Mouse (Mus musculus): ENCODE measurements at regions not wholly inside any gene's neighbourhood (a gene's known extent, or its start where the extent isn't known, plus 50 kb on each side); places are given as distances from the start of the nearest gene placed in this dataset.

- no peak for DNase-seq (ENCODE audit: low read depth, low spot score)
- no peaks in the 10 kb centered on the region for H3K36me3 ChIP-seq (ENCODE audit: control insufficient read depth, insufficient read depth, low read length, poor library complexity, severe bottlenecking)
- no peaks in the 10 kb centered on the region for H3K27me3 ChIP-seq (ENCODE audit: control insufficient read depth, insufficient read depth, low read length, poor library complexity, severe bottlenecking)
These were observed 146.0 kb upstream of the Spred2 start for GRCm38 (mm10) chr11:19778191-19778590.

GRCm38 (mm10) chr11:19785110-19785509, 139.1 kb upstream of the Spred2 start:
- Histone ChIP-seq H3K27me3 (ENCODE audit: control insufficient read depth, insufficient read depth, low read length, poor library complexity, severe bottlenecking) (no peaks in the 10 kb centered on the region; the same call in 1 of the 2 replicates), H3K36me3 (ENCODE audit: control insufficient read depth, insufficient read depth, low read length, poor library complexity, severe bottlenecking) (no peaks in the 10 kb centered on the region)
- DNase-seq (ENCODE audit: low read depth, low spot score) = no peak

GRCm38 (mm10) chr11:19796950-19797670, 127.1 kb upstream of the Spred2 start:
- Histone ChIP-seq H3K27me3 (ENCODE audit: control insufficient read depth, insufficient read depth, low read length, poor library complexity, severe bottlenecking) (no peaks in the 10 kb centered on the region), H3K36me3 (ENCODE audit: control insufficient read depth, insufficient read depth, low read length, poor library complexity, severe bottlenecking) (no peaks in the 10 kb centered on the region)
- DNase-seq (ENCODE audit: low read depth, low spot score) = no peak

GRCm38 (mm10) chr11:19809359-19809758, 114.8 kb upstream of the Spred2 start:
- Histone ChIP-seq H3K27me3 (ENCODE audit: control insufficient read depth, insufficient read depth, low read length, poor library complexity, severe bottlenecking) (no peaks in the 10 kb centered on the region), H3K36me3 (ENCODE audit: control insufficient read depth, insufficient read depth, low read length, poor library complexity, severe bottlenecking) (no peaks in the 10 kb centered on the region)
- no peak for DNase-seq (ENCODE audit: low read depth, low spot score)

GRCm38 (mm10) chr11:19811271-19811991, 112.7 kb upstream of the Spred2 start:
- Histone ChIP-seq H3K27me3 (ENCODE audit: control insufficient read depth, insufficient read depth, low read length, poor library complexity, severe bottlenecking) (no peaks in the 10 kb centered on the region), H3K36me3 (ENCODE audit: control insufficient read depth, insufficient read depth, low read length, poor library complexity, severe bottlenecking) (no peaks in the 10 kb centered on the region)
- no peak for DNase-seq (ENCODE audit: low read depth, low spot score)

GRCm38 (mm10) chr11:19811992-19812690, 112.0 kb upstream of the Spred2 start:
- Histone ChIP-seq H3K36me3 (ENCODE audit: control insufficient read depth, insufficient read depth, low read length, poor library complexity, severe bottlenecking) (no peaks in the 10 kb centered on the region), H3K27me3 (ENCODE audit: control insufficient read depth, insufficient read depth, low read length, poor library complexity, severe bottlenecking) (no peaks in the 10 kb centered on the region)
- DNase-seq (ENCODE audit: low read depth, low spot score) = no peak

GRCm38 (mm10) chr11:19813549-19813948, 110.6 kb upstream of the Spred2 start:
- Histone ChIP-seq H3K27me3 (ENCODE audit: control insufficient read depth, insufficient read depth, low read length, poor library complexity, severe bottlenecking) (no peaks in the 10 kb centered on the region), H3K36me3 (ENCODE audit: control insufficient read depth, insufficient read depth, low read length, poor library complexity, severe bottlenecking) (no peaks in the 10 kb centered on the region)
- no peak for DNase-seq (ENCODE audit: low read depth, low spot score)

GRCm38 (mm10) chr11:19822991-19823390, 101.2 kb upstream of the Spred2 start:
- no peaks in the 10 kb centered on the region for H3K36me3 ChIP-seq (ENCODE audit: control insufficient read depth, insufficient read depth, low read length, poor library complexity, severe bottlenecking)
- H3K27me3 ChIP-seq (ENCODE audit: control insufficient read depth, insufficient read depth, low read length, poor library complexity, severe bottlenecking) = no peaks in the 10 kb centered on the region
- no peak for DNase-seq (ENCODE audit: low read depth, low spot score)

- no peaks in the 10 kb centered on the region for H3K36me3 ChIP-seq (ENCODE audit: control insufficient read depth, insufficient read depth, low read length, poor library complexity, severe bottlenecking)
- DNase-seq (ENCODE audit: low read depth, low spot score) = peak; percentile 83
- no peaks in the 10 kb centered on the region for H3K27me3 ChIP-seq (ENCODE audit: control insufficient read depth, insufficient read depth, low read length, poor library complexity, severe bottlenecking)
These were observed 100.7 kb upstream of the Spred2 start for GRCm38 (mm10) chr11:19823461-19823895.

- no peak for DNase-seq (ENCODE audit: low read depth, low spot score)
- Histone ChIP-seq H3K27me3 (ENCODE audit: control insufficient read depth, insufficient read depth, low read length, poor library complexity, severe bottlenecking) (no peaks in the 10 kb centered on the region), H3K36me3 (ENCODE audit: control insufficient read depth, insufficient read depth, low read length, poor library complexity, severe bottlenecking) (no peaks in the 10 kb centered on the region)
These were observed 97.5 kb upstream of the Spred2 start for GRCm38 (mm10) chr11:19826481-19827185.

- Histone ChIP-seq H3K27me3 (ENCODE audit: control insufficient read depth, insufficient read depth, low read length, poor library complexity, severe bottlenecking) (no peaks in the 10 kb centered on the region), H3K36me3 (ENCODE audit: control insufficient read depth, insufficient read depth, low read length, poor library complexity, severe bottlenecking) (no peaks in the 10 kb centered on the region)
- no peak for DNase-seq (ENCODE audit: low read depth, low spot score)
These were observed 96.2 kb upstream of the Spred2 start for GRCm38 (mm10) chr11:19827996-19828395.

GRCm38 (mm10) chr11:19828959-19829401, 95.2 kb upstream of the Spred2 start:
- no peaks in the 10 kb centered on the region for H3K27me3 ChIP-seq (ENCODE audit: control insufficient read depth, insufficient read depth, low read length, poor library complexity, severe bottlenecking)
- no peaks in the 10 kb centered on the region for H3K36me3 ChIP-seq (ENCODE audit: control insufficient read depth, insufficient read depth, low read length, poor library complexity, severe bottlenecking)
- no peak for DNase-seq (ENCODE audit: low read depth, low spot score)

GRCm38 (mm10) chr11:19829564-19830279, 94.5 kb upstream of the Spred2 start:
- Histone ChIP-seq H3K27me3 (ENCODE audit: control insufficient read depth, insufficient read depth, low read length, poor library complexity, severe bottlenecking) (no peaks in the 10 kb centered on the region), H3K36me3 (ENCODE audit: control insufficient read depth, insufficient read depth, low read length, poor library complexity, severe bottlenecking) (no peaks in the 10 kb centered on the region)
- DNase-seq (ENCODE audit: low read depth, low spot score) = no peak

Data from splenic B cell, adult 2 months (primary cell).